Mouse (Mus musculus): ENCODE measurements around the gene Dhrs13. TPM values are rescaled to one million over a fixed set of nuclear protein-coding genes. Genes with fewer than 3 reads are reported as not detected.

Gene Dhrs13
- total and polyA plus RNA-seq, 2 experiments from 2014 or later: 7.3 to 7.7 TPM

- Histone ChIP-seq H3K4me2 (ENCODE audit: low read depth, low read length) (no peak overlapping the region), H3K9ac (replicated peaks; ENCODE audit: low read depth, low read length) (no peak overlapping the region), H3K27ac (ENCODE audit: low read depth) (no peak overlapping the region), H3K36me3 (replicated peaks; ENCODE audit: control insufficient read depth, insufficient read depth, low read length) (peaks cover 89% of the 10 kb centered on the region), H3K4me3 (ENCODE audit: low read depth, low read length) (no peak overlapping the region), H3K27me3 (ENCODE audit: control insufficient read depth, insufficient read depth, low read length) (no peaks in the 10 kb centered on the region), H3K9me3 (replicated peaks; ENCODE audit: control insufficient read depth, low read length) (no peaks in the 10 kb centered on the region), H3K4me1 (ENCODE audit: control insufficient read depth, insufficient read depth) (no peaks in the 10 kb centered on the region)
- 20% methylated on average over 4 of the region's 4 CpGs for WGBS
- peak; percentile 86 for TF ChIP-seq CTCF (IDR thresholded peaks at IDR 0.05; ENCODE audit: low read depth)
- TF ChIP-seq EP300 (IDR thresholded peaks at IDR 0.05; ENCODE audit: low read depth): no peak
- peak; percentile 79 for ATAC-seq (ENCODE audit: insufficient read depth, low read depth)
- peak; percentile 63 for DNase-seq (ENCODE audit: low spot score)
These were observed 12.4 kb upstream of the Dhrs13 start for GRCm38 (mm10) chr11:78019676-78020075.

- Histone ChIP-seq H3K27me3 (ENCODE audit: control insufficient read depth, insufficient read depth, low read length) (no peaks in the 10 kb centered on the region), H3K4me3 (ENCODE audit: low read depth, low read length) (no peak overlapping the region), H3K4me2 (ENCODE audit: low read depth, low read length) (no peak overlapping the region), H3K36me3 (replicated peaks; ENCODE audit: control insufficient read depth, insufficient read depth, low read length) (peaks cover 87% of the 10 kb centered on the region), H3K9me3 (replicated peaks; ENCODE audit: control insufficient read depth, low read length) (no peaks in the 10 kb centered on the region), H3K9ac (replicated peaks; ENCODE audit: low read depth, low read length) (no peak overlapping the region), H3K4me1 (ENCODE audit: control insufficient read depth, insufficient read depth) (no peaks in the 10 kb centered on the region), H3K27ac (ENCODE audit: low read depth) (no peak overlapping the region)
- ATAC-seq (ENCODE audit: insufficient read depth, low read depth) (no peak), DNase-seq (ENCODE audit: low spot score) (no peak)
- WGBS: 79% methylated on average over 8 of the region's 8 CpGs
- TF ChIP-seq EP300 (IDR thresholded peaks at IDR 0.05; ENCODE audit: low read depth) (no peak), CTCF (IDR thresholded peaks at IDR 0.05; ENCODE audit: low read depth) (peak; percentile 34; the same call in 1 of the 2 replicates)
These were observed 8.5 kb upstream of the Dhrs13 start for GRCm38 (mm10) chr11:78023607-78024006.

GRCm38 (mm10) chr11:78029240-78029639 is 2.8 kb upstream of the Dhrs13 start:
- DNase-seq (ENCODE audit: low spot score): no peak
- Histone ChIP-seq H3K27ac (ENCODE audit: low read depth) (no peak overlapping the region), H3K36me3 (replicated peaks; ENCODE audit: control insufficient read depth, insufficient read depth, low read length) (peaks cover 57% of the 10 kb centered on the region), H3K9ac (replicated peaks; ENCODE audit: low read depth, low read length) (no peak overlapping the region), H3K4me3 (ENCODE audit: low read depth, low read length) (no peak overlapping the region), H3K4me1 (ENCODE audit: control insufficient read depth, insufficient read depth) (peaks cover 13% of the 10 kb centered on the region), H3K4me2 (ENCODE audit: low read depth, low read length) (no peak overlapping the region), H3K27me3 (ENCODE audit: control insufficient read depth, insufficient read depth, low read length) (no peaks in the 10 kb centered on the region), H3K9me3 (replicated peaks; ENCODE audit: control insufficient read depth, low read length) (no peaks in the 10 kb centered on the region)
- 86% methylated on average over 8 of the region's 8 CpGs for WGBS
- TF ChIP-seq CTCF (IDR thresholded peaks at IDR 0.05; ENCODE audit: low read depth): no peak
- TF ChIP-seq EP300 (IDR thresholded peaks at IDR 0.05; ENCODE audit: low read depth): no peak
- ATAC-seq (ENCODE audit: insufficient read depth, low read depth): no peak

GRCm38 (mm10) chr11:78030600-78030999 is 1.5 kb upstream of the Dhrs13 start:
- no peaks in the 10 kb centered on the region for H3K27me3 ChIP-seq (ENCODE audit: control insufficient read depth, insufficient read depth, low read length)
- ATAC-seq (ENCODE audit: insufficient read depth, low read depth) (no peak), DNase-seq (ENCODE audit: low spot score) (no peak)
- no peak overlapping the region for H3K4me2 ChIP-seq (ENCODE audit: low read depth, low read length)
- H3K9me3 ChIP-seq (replicated peaks; ENCODE audit: control insufficient read depth, low read length): no peaks in the 10 kb centered on the region
- no peak overlapping the region for H3K9ac ChIP-seq (replicated peaks; ENCODE audit: low read depth, low read length)
- 70% methylated on average over 2 of the region's 2 CpGs for WGBS
- H3K27ac ChIP-seq (ENCODE audit: low read depth): no peak overlapping the region
- H3K36me3 ChIP-seq (replicated peaks; ENCODE audit: control insufficient read depth, insufficient read depth, low read length): peaks cover 50% of the 10 kb centered on the region
- H3K4me1 ChIP-seq (ENCODE audit: control insufficient read depth, insufficient read depth): peaks cover 13% of the 10 kb centered on the region
- TF ChIP-seq CTCF (IDR thresholded peaks at IDR 0.05; ENCODE audit: low read depth): no peak
- TF ChIP-seq EP300 (IDR thresholded peaks at IDR 0.05; ENCODE audit: low read depth): no peak
- no peak overlapping the region for H3K4me3 ChIP-seq (ENCODE audit: low read depth, low read length)

- 0 out of 2 replicates have a peak overlapping the region, but pooled peaks have one; percentile 66 for H3K9ac ChIP-seq (replicated peaks; ENCODE audit: low read depth, low read length)
- H3K4me2 ChIP-seq (ENCODE audit: low read depth, low read length): peak overlapping the region; percentile 97
- 43% methylated on average over 6 of the region's 6 CpGs for WGBS
- DNase-seq (ENCODE audit: low spot score): no peak
- no peak for TF ChIP-seq EP300 (IDR thresholded peaks at IDR 0.05; ENCODE audit: low read depth)
- no peak for TF ChIP-seq CTCF (IDR thresholded peaks at IDR 0.05; ENCODE audit: low read depth)
- no peak overlapping the region for H3K27ac ChIP-seq (ENCODE audit: low read depth)
- peaks cover 42% of the 10 kb centered on the region for H3K36me3 ChIP-seq (replicated peaks; ENCODE audit: control insufficient read depth, insufficient read depth, low read length)
- peak overlapping the region; percentile 68 for H3K4me3 ChIP-seq (ENCODE audit: low read depth, low read length)
- peaks cover 13% of the 10 kb centered on the region for H3K4me1 ChIP-seq (ENCODE audit: control insufficient read depth, insufficient read depth)
- H3K9me3 ChIP-seq (replicated peaks; ENCODE audit: control insufficient read depth, low read length): no peaks in the 10 kb centered on the region
- ATAC-seq (ENCODE audit: insufficient read depth, low read depth): no peak
- H3K27me3 ChIP-seq (ENCODE audit: control insufficient read depth, insufficient read depth, low read length): no peaks in the 10 kb centered on the region
These were observed 691 bp upstream of the Dhrs13 start for GRCm38 (mm10) chr11:78031389-78031788.

GRCm38 (mm10) chr11:78032809-78033195 is 722 bp downstream of the Dhrs13 start:
- peak overlapping the region; percentile 66 for H3K9ac ChIP-seq (replicated peaks; ENCODE audit: low read depth, low read length)
- TF ChIP-seq CTCF (IDR thresholded peaks at IDR 0.05; ENCODE audit: low read depth) (no peak), EP300 (IDR thresholded peaks at IDR 0.05; ENCODE audit: low read depth) (no peak)
- whole genome bisulfite sequencing: 9% methylated on average over 5 of the region's 5 CpGs
- H3K36me3 ChIP-seq (replicated peaks; ENCODE audit: control insufficient read depth, insufficient read depth, low read length): peaks cover 28% of the 10 kb centered on the region
- peak overlapping the region; percentile 97 for H3K4me2 ChIP-seq (ENCODE audit: low read depth, low read length)
- H3K27me3 ChIP-seq (ENCODE audit: control insufficient read depth, insufficient read depth, low read length): no peaks in the 10 kb centered on the region
- ATAC-seq (ENCODE audit: insufficient read depth, low read depth) (no peak), DNase-seq (ENCODE audit: low spot score) (no peak)
- H3K4me1 ChIP-seq (ENCODE audit: control insufficient read depth, insufficient read depth): peaks cover 13% of the 10 kb centered on the region
- no peak overlapping the region; the same call in 1 of the 2 replicates for H3K27ac ChIP-seq (ENCODE audit: low read depth)
- peak overlapping the region; percentile 68 for H3K4me3 ChIP-seq (ENCODE audit: low read depth, low read length)
- no peaks in the 10 kb centered on the region for H3K9me3 ChIP-seq (replicated peaks; ENCODE audit: control insufficient read depth, low read length)

Data from heart, postnatal 0 days (tissue).